Comparison of ENCODE assay signal across 8 mouse cellular contexts in genomic region chr5:73637337-73638107, GRCm38 (mm10). TPM values are rescaled to one million over a fixed set of nuclear protein-coding genes. Genes with fewer than 3 reads are reported as not detected.
A peak's percentile ranks its signal among the peaks of the same experiment; 100 is the strongest.
DNase-seq lines count a peak whose midpoint lies in the region; ATAC-seq lines count a peak whose summit lies in the region.

No protein-coding gene starts in this region.

- peaks cover 16% of the 10 kb centered on the region for H3K36me3 ChIP-seq in forebrain, embryonic 16.5 days (ENCODE audit: control insufficient read depth, insufficient read depth)
- H3K36me3 ChIP-seq in megakaryocyte, embryonic 14.5 days (replicated peaks; ENCODE audit: low read length): peaks cover 42% of the 10 kb centered on the region

- 36% methylated on average over 8 of the region's 8 CpGs for WGBS in forebrain, embryonic 16.5 days

- H3K27me3 ChIP-seq in forebrain, embryonic 16.5 days (replicated peaks; ENCODE audit: control insufficient read depth, insufficient read depth, low read length): no peaks in the 10 kb centered on the region
- no peaks in the 10 kb centered on the region for H3K27me3 ChIP-seq in megakaryocyte, embryonic 14.5 days (replicated peaks)

- no peak overlapping the region for H3K4me3 ChIP-seq in forebrain, embryonic 16.5 days (replicated peaks; ENCODE audit: low read length)
- peak overlapping the region; percentile 62 for H3K4me3 ChIP-seq in megakaryocyte, embryonic 14.5 days (replicated peaks)

- peak overlapping the region; percentile 6 for H3K9ac ChIP-seq in forebrain, embryonic 16.5 days (replicated peaks; ENCODE audit: low read depth, low read length)

- DNase-seq in layer of hippocampus, postnatal 10 days (ENCODE audit: low spot score in 2 of 2): peak; percentile 16 to 31
- no peak for DNase-seq in layer of hippocampus, adult 9-11 months
- DNase-seq in R1 (ENCODE audit: low read depth, low spot score): peak; percentile 50
- DNase-seq in thymus, postnatal 4 days: no peak
- DNase-seq in frontal cortex, postnatal 25 days (ENCODE audit: low spot score in 2 of 2): no peak
- no peak for DNase-seq in adrenal gland, postnatal 36 days

- H3K4me2 ChIP-seq in forebrain, embryonic 16.5 days (ENCODE audit: low read length): no peak overlapping the region

- peaks cover 3% of the 10 kb centered on the region for H3K4me1 ChIP-seq in forebrain, embryonic 16.5 days (replicated peaks; ENCODE audit: control insufficient read depth, insufficient read depth, low read length)
- H3K4me1 ChIP-seq in megakaryocyte, embryonic 14.5 days: peaks cover 16% of the 10 kb centered on the region

- peaks cover 5% of the 10 kb centered on the region for H3K9me3 ChIP-seq in forebrain, embryonic 16.5 days (ENCODE audit: control insufficient read depth, low read length)
- H3K9me3 ChIP-seq in megakaryocyte, embryonic 14.5 days: no peaks in the 10 kb centered on the region

- ATAC-seq in forebrain, embryonic 16.5 days: peak; percentile 88

- peak overlapping the region; percentile 72 for H3K27ac ChIP-seq in forebrain, embryonic 16.5 days (ENCODE audit: low read length)

RNA-seq across cellular contexts. Expression of gene Lrrc66, which starts 5.2 kb away (rescaled TPM):
- 1 to 10 TPM in 1 of 2 experiments, not detected in 1; 1.2 TPM for total RNA-seq in layer of hippocampus, postnatal 10 days (2021)
- not detected in 2 replicates for polyA plus RNA-seq in forebrain, embryonic 16.5 days (2015; fragmentation: Nextera tagmentation; extraction: Ambion mirVana)
- 0.13 TPM in 1 of 2 replicates, not detected in the other for polyA plus RNA-seq in megakaryocyte, embryonic 14.5 days (2012; ENCODE audit: insufficient read depth, low replicate concordance)
- total RNA-seq in adrenal gland, postnatal 36 days (2021): not detected

RNA-seq across cellular contexts. Expression of gene Sgcb, which starts 10.1 kb away (rescaled TPM):
- total RNA-seq in layer of hippocampus, postnatal 10 days (2021): 10 to 100 TPM; 63.2 to 66.0 TPM
- 29.5 and 30.5 TPM in 2 replicates for polyA plus RNA-seq in forebrain, embryonic 16.5 days (2015; fragmentation: Nextera tagmentation; extraction: Ambion mirVana)
- polyA plus RNA-seq in megakaryocyte, embryonic 14.5 days (2012; ENCODE audit: insufficient read depth, low replicate concordance): 0.57 and 1.8 TPM in 2 replicates
- total RNA-seq in adrenal gland, postnatal 36 days (2021): 10 to 100 TPM; 23.2 to 25.7 TPM

RNA-seq across cellular contexts. Expression of gene Spata18, which starts 13.7 kb away (rescaled TPM):
- total RNA-seq in layer of hippocampus, postnatal 10 days (2021): 1 to 10 TPM; 2.4 to 2.6 TPM
- polyA plus RNA-seq in forebrain, embryonic 16.5 days (2015; fragmentation: Nextera tagmentation; extraction: Ambion mirVana): 0.44 and 0.72 TPM in 2 replicates
- polyA plus RNA-seq in megakaryocyte, embryonic 14.5 days (2012; ENCODE audit: insufficient read depth, low replicate concordance): not detected in 2 replicates
- under 1 TPM in 1 of 2 experiments, not detected in 1; 0.16 TPM for total RNA-seq in adrenal gland, postnatal 36 days (2021)

Comparison
In these comparisons a context has a peak if more than half of its experiments do, and no peak if none do; other contexts are left out.
1. DNase-seq: peak in layer of hippocampus, postnatal 10 days (2 of 2) and R1 (single experiment); none in layer of hippocampus, adult 9-11 months (single experiment), thymus, postnatal 4 days (single experiment), frontal cortex, postnatal 25 days (0 of 2) and adrenal gland, postnatal 36 days (0 of 2).